Mouse (Mus musculus): ENCODE data around the gene Fam47e. TPM values are rescaled to one million over a fixed set of nuclear protein-coding genes. Genes with fewer than 3 reads are reported as not detected.
A peak's percentile ranks its signal among the peaks of the same experiment; 100 is the strongest.

The Fam47e gene
- polyA plus RNA-seq, 1 experiment from 2014 or later, result not detected

DNA sequence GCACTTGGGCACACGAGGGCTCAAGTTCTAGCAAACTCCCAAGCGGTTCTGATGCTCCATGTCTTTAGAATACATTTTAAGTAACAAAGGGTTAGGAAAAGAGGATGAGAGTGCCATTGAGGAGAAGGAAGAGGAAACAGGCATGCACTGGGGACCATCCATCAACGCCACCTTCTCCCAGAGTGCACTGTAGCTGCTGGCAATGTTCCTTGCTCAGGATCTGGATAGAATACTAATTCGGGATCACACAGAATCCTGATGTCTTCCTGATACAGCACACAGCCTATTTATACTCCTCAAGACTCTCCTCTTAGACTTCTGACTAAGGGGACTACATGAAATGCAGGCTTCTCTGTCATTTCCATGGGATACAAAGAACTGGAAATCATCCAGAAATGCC, 15.2 kb upstream of the Fam47e start:
- H3K36me3 ChIP-seq (ENCODE audit: control insufficient read depth, insufficient read depth, low read length), result no peaks in the 10 kb centered on the region
- H3K4me1 ChIP-seq (replicated peaks; ENCODE audit: control insufficient read depth, insufficient read depth, low read length), result no peaks in the 10 kb centered on the region
- no peak overlapping the region for H3K4me3 ChIP-seq (ENCODE audit: low read depth, low read length)
- no peak for DNase-seq (ENCODE audit: low spot score)
- ATAC-seq (ENCODE audit: low FRiP score), result no peak
- H3K9ac ChIP-seq (ENCODE audit: low read depth, low read length), result no peak overlapping the region
- no peak overlapping the region for H3K4me2 ChIP-seq (replicated peaks; ENCODE audit: low read depth, low read length)
- H3K27ac ChIP-seq (ENCODE audit: low read depth, low read length), result no peak overlapping the region
- H3K27me3 ChIP-seq (ENCODE audit: control insufficient read depth, insufficient read depth, low read length), result no peaks in the 10 kb centered on the region
- 78% methylated on average over 4 of the region's 4 CpGs for WGBS
- H3K9me3 ChIP-seq (ENCODE audit: control insufficient read depth, low read length), result no peaks in the 10 kb centered on the region

DNA sequence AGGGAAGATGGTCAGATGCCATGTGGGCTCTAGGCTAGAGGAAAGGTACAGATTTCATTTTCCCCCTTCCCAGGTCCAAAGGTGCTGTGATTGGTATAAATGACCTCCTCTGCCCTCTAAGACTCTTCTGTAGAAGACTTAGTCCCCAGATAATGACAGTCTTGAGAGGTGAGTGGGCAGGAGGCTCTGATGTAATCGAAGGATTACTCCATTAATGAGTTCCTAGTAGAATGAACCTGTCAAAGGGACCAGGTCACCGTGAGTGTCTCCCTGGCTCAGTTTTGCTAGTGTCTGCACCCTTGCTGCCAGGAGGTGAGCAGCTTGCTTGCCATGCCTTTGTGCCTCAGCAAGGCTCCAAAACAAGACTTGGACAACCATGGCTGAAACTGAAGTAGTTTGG, 2.3 kb upstream of the Fam47e start:
- ATAC-seq (ENCODE audit: low FRiP score), result no peak
- Histone ChIP-seq H3K4me3 (ENCODE audit: low read depth, low read length) (no peak overlapping the region), H3K4me2 (replicated peaks; ENCODE audit: low read depth, low read length) (no peak overlapping the region), H3K4me1 (replicated peaks; ENCODE audit: control insufficient read depth, insufficient read depth, low read length) (no peaks in the 10 kb centered on the region), H3K9ac (ENCODE audit: low read depth, low read length) (no peak overlapping the region), H3K36me3 (ENCODE audit: control insufficient read depth, insufficient read depth, low read length) (no peaks in the 10 kb centered on the region), H3K9me3 (ENCODE audit: control insufficient read depth, low read length) (0 out of 2 replicates have a peak, but pooled peaks cover 3% of the 10 kb centered on the region), H3K27ac (ENCODE audit: low read depth, low read length) (no peak overlapping the region), H3K27me3 (ENCODE audit: control insufficient read depth, insufficient read depth, low read length) (no peaks in the 10 kb centered on the region)
- 88% methylated on average over 2 of the region's 2 CpGs for WGBS
- no peak for DNase-seq (ENCODE audit: low spot score)

DNA sequence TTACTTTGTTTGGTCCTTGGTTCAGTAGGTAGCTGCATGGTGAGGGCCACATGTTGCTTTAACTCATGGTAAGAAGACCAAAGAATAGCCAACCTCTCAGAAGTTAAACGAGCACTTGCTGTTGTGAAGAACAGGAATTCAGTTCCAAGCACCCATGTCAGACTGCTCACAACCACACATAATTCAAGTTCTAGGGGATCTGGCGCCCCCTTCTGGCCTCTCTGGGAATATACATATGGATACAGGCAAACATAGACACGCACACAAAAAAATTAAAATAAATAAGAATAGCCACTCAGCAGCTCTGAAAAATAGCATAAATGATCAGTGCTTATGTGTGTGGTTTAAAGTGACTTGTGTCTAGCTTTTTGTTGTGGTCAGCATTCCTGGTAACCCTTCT, 930 bp upstream of the Fam47e start:
- Histone ChIP-seq H3K4me3 (ENCODE audit: low read depth, low read length) (no peak overlapping the region), H3K27me3 (ENCODE audit: control insufficient read depth, insufficient read depth, low read length) (no peaks in the 10 kb centered on the region), H3K9me3 (ENCODE audit: control insufficient read depth, low read length) (0 out of 2 replicates have a peak, but pooled peaks cover 3% of the 10 kb centered on the region), H3K4me1 (replicated peaks; ENCODE audit: control insufficient read depth, insufficient read depth, low read length) (no peaks in the 10 kb centered on the region), H3K36me3 (ENCODE audit: control insufficient read depth, insufficient read depth, low read length) (no peaks in the 10 kb centered on the region), H3K27ac (ENCODE audit: low read depth, low read length) (no peak overlapping the region), H3K4me2 (replicated peaks; ENCODE audit: low read depth, low read length) (no peak overlapping the region), H3K9ac (ENCODE audit: low read depth, low read length) (no peak overlapping the region)
- DNase-seq (ENCODE audit: low spot score) (peak; percentile 6), ATAC-seq (ENCODE audit: low FRiP score) (no peak)
- 70% methylated on average over 3 of the region's 3 CpGs for WGBS

DNA sequence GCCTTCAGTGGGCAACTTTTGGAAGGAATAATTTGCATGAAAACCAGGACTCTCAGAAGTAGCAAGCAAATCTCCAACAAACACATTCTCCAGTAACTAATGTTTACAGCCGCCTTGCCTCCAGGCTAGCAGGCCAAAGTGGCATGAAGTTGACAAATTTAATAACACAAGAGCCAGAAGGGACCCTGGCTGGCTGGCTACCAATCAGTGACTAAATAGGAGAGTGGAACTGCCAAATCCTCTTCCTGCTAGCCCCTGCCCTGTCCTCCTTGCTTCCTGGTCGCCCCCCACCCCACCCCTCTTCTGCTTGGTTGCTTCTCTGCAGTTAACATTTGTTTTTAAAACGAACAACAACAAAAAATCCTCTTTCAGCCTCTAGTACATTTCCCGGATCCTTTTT, 426 bp upstream of the Fam47e start:
- DNase-seq (ENCODE audit: low spot score), result no peak

DNA sequence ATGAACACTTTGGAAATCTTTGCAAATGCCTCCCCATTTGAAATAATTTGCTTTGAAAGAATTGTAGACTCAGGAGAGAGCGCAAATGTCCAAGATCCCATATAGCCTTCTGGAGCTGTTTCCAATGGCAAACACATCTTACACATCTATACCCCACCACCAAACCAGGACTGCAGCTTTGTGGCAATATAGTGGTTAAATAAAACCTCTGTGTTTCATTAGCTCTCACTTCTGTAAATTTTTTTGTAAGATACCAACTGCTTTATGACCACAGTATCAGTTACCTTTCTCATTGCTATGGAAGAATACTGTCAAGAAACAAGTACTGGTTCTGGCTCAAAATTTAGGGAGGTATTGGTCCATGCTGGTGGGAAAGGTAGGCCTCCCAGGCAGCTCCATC, 1.0 kb downstream of the Fam47e start:
- H3K4me1 ChIP-seq (replicated peaks; ENCODE audit: control insufficient read depth, insufficient read depth, low read length), result no peaks in the 10 kb centered on the region
- no peak for ATAC-seq (ENCODE audit: low FRiP score)
- no peak for DNase-seq (ENCODE audit: low spot score)
- no peak overlapping the region for H3K4me3 ChIP-seq (ENCODE audit: low read depth, low read length)
- no peaks in the 10 kb centered on the region for H3K36me3 ChIP-seq (ENCODE audit: control insufficient read depth, insufficient read depth, low read length)
- H3K27me3 ChIP-seq (ENCODE audit: control insufficient read depth, insufficient read depth, low read length), result no peaks in the 10 kb centered on the region
- H3K9ac ChIP-seq (ENCODE audit: low read depth, low read length), result no peak overlapping the region
- WGBS, result 94% methylated on average over 1 of the region's 1 CpGs
- no peak overlapping the region for H3K4me2 ChIP-seq (replicated peaks; ENCODE audit: low read depth, low read length)
- H3K9me3 ChIP-seq (ENCODE audit: control insufficient read depth, low read length), result 0 out of 2 replicates have a peak, but pooled peaks cover 3% of the 10 kb centered on the region
- no peak overlapping the region for H3K27ac ChIP-seq (ENCODE audit: low read depth, low read length)

More for the DNA sequence above, 426 bp upstream of the Fam47e start:
- 83% methylated on average over 4 of the region's 4 CpGs for WGBS
- H3K4me1 ChIP-seq (replicated peaks; ENCODE audit: control insufficient read depth, insufficient read depth, low read length), result no peaks in the 10 kb centered on the region
- H3K27ac ChIP-seq (ENCODE audit: low read depth, low read length), result no peak overlapping the region
- H3K9me3 ChIP-seq (ENCODE audit: control insufficient read depth, low read length), result 0 out of 2 replicates have a peak, but pooled peaks cover 3% of the 10 kb centered on the region
- H3K27me3 ChIP-seq (ENCODE audit: control insufficient read depth, insufficient read depth, low read length), result no peaks in the 10 kb centered on the region
- no peaks in the 10 kb centered on the region for H3K36me3 ChIP-seq (ENCODE audit: control insufficient read depth, insufficient read depth, low read length)
- no peak overlapping the region for H3K4me2 ChIP-seq (replicated peaks; ENCODE audit: low read depth, low read length)
- no peak overlapping the region for H3K4me3 ChIP-seq (ENCODE audit: low read depth, low read length)
- no peak overlapping the region for H3K9ac ChIP-seq (ENCODE audit: low read depth, low read length)
- no peak for ATAC-seq (ENCODE audit: low FRiP score)

DNA sequence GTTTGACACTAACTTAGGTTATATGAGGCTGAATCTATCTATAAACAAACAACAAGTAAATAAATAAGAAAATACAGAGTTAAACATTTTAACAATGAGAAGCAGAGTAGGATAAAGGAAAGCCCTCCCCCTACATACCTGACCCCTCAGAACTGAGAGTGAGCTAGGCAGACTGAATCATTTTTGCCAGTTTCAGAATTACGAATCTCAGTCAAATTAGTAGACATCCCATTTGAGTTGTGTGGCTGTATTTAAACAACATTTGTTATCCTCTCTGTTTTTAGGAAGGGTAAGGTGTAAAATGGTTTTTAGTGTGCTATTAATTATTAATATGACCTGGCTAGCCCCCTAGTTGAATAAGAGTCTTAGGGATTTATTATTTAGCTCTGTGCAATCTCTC, 2.6 kb downstream of the Fam47e start:
- WGBS, result 98% methylated on average over 1 of the region's 1 CpGs
- H3K4me2 ChIP-seq (replicated peaks; ENCODE audit: low read depth, low read length), result no peak overlapping the region
- H3K4me1 ChIP-seq (replicated peaks; ENCODE audit: control insufficient read depth, insufficient read depth, low read length), result no peaks in the 10 kb centered on the region
- H3K9ac ChIP-seq (ENCODE audit: low read depth, low read length), result no peak overlapping the region
- H3K27me3 ChIP-seq (ENCODE audit: control insufficient read depth, insufficient read depth, low read length), result no peaks in the 10 kb centered on the region
- H3K4me3 ChIP-seq (ENCODE audit: low read depth, low read length), result no peak overlapping the region
- ATAC-seq (ENCODE audit: low FRiP score) (no peak), DNase-seq (ENCODE audit: low spot score) (no peak)
- 0 out of 2 replicates have a peak, but pooled peaks cover 3% of the 10 kb centered on the region for H3K9me3 ChIP-seq (ENCODE audit: control insufficient read depth, low read length)
- H3K36me3 ChIP-seq (ENCODE audit: control insufficient read depth, insufficient read depth, low read length), result no peaks in the 10 kb centered on the region
- H3K27ac ChIP-seq (ENCODE audit: low read depth, low read length), result no peak overlapping the region

DNA sequence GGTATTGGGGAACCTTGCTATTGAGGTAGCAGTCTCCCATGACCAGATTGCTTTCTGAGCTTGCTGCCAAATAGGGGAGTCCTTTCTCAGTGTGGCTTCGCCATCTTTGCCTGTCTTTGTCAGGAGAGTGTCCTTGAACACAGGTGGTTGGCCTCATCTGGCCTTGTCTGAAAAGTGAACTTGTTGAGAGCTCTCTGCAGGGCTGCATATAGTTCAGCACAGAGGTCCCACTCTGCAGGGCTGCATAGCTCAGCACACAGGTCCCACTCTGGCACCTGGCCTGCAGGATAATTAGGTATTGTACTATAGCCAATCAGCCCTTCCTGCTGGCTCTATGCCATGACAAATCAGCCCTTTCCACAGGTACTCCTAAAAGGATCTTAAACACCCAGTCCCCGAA, 5.3 kb downstream of the Fam47e start:
- H3K4me2 ChIP-seq (replicated peaks; ENCODE audit: low read depth, low read length), result no peak overlapping the region
- 90% methylated on average over 2 of the region's 2 CpGs for WGBS

DNA sequence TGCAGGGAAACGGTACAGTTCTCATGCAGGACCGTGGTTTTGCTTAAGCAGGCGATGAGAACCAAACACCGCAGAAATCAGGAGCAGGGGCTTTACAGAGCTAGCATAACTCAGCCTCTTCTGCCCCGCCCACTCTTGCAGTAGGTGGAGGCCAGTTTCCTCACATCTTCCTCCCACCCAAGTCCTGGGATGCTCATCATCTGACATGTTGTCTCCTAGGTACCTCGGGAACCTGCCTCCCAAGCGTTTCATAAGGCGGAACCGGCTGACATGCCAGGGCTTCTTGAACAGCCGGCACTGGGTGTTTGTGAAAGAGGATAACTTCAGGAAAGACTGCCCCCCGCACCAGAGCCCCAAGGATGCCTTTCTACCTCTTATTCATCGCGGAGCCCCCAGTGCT, 7.1 kb downstream of the Fam47e start:
- Histone ChIP-seq H3K4me1 (replicated peaks; ENCODE audit: control insufficient read depth, insufficient read depth, low read length) (no peaks in the 10 kb centered on the region), H3K36me3 (ENCODE audit: control insufficient read depth, insufficient read depth, low read length) (no peaks in the 10 kb centered on the region), H3K27ac (ENCODE audit: low read depth, low read length) (no peak overlapping the region), H3K9ac (ENCODE audit: low read depth, low read length) (no peak overlapping the region), H3K9me3 (ENCODE audit: control insufficient read depth, low read length) (no peaks in the 10 kb centered on the region), H3K4me3 (ENCODE audit: low read depth, low read length) (no peak overlapping the region), H3K27me3 (ENCODE audit: control insufficient read depth, insufficient read depth, low read length) (no peaks in the 10 kb centered on the region), H3K4me2 (replicated peaks; ENCODE audit: low read depth, low read length) (no peak overlapping the region)
- WGBS, result 79% methylated on average over 13 of the region's 13 CpGs
- DNase-seq (ENCODE audit: low spot score) (no peak), ATAC-seq (ENCODE audit: low FRiP score) (no peak)

More for the DNA sequence above, 5.3 kb downstream of the Fam47e start:
- no peak for DNase-seq (ENCODE audit: low spot score)
- no peak overlapping the region for H3K27ac ChIP-seq (ENCODE audit: low read depth, low read length)
- no peaks in the 10 kb centered on the region for H3K27me3 ChIP-seq (ENCODE audit: control insufficient read depth, insufficient read depth, low read length)
- no peak overlapping the region for H3K9ac ChIP-seq (ENCODE audit: low read depth, low read length)
- no peak overlapping the region for H3K4me3 ChIP-seq (ENCODE audit: low read depth, low read length)
- no peaks in the 10 kb centered on the region for H3K36me3 ChIP-seq (ENCODE audit: control insufficient read depth, insufficient read depth, low read length)
- no peaks in the 10 kb centered on the region for H3K4me1 ChIP-seq (replicated peaks; ENCODE audit: control insufficient read depth, insufficient read depth, low read length)
- no peak for ATAC-seq (ENCODE audit: low FRiP score)
- H3K9me3 ChIP-seq (ENCODE audit: control insufficient read depth, low read length), result no peaks in the 10 kb centered on the region

DNA sequence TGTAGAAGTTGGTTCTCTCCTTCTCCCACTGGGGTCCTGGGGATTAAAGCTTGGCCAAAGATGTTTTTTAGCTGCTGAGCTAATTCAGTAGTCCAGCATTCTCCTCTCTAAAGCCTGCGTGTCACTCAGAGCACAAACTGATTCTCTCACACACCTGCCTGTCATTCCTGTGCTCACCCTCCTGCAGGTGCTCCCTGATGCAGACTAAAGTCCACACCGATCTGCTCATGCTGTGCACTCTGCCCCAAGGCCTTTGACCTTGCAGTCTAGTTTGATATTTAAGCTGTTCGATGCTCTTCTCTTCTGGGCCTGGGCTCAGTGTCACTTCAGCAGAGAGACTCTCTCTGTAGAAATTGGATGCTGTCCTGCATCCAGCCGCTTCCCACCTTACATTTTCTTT, 16.4 kb downstream of the Fam47e start:
- DNase-seq (ENCODE audit: low spot score), result no peak
- Histone ChIP-seq H3K9me3 (ENCODE audit: control insufficient read depth, low read length) (no peaks in the 10 kb centered on the region), H3K4me3 (ENCODE audit: low read depth, low read length) (no peak overlapping the region), H3K27me3 (ENCODE audit: control insufficient read depth, insufficient read depth, low read length) (no peaks in the 10 kb centered on the region), H3K4me2 (replicated peaks; ENCODE audit: low read depth, low read length) (no peak overlapping the region), H3K4me1 (replicated peaks; ENCODE audit: control insufficient read depth, insufficient read depth, low read length) (no peaks in the 10 kb centered on the region), H3K27ac (ENCODE audit: low read depth, low read length) (no peak overlapping the region), H3K9ac (ENCODE audit: low read depth, low read length) (no peak overlapping the region), H3K36me3 (ENCODE audit: control insufficient read depth, insufficient read depth, low read length) (no peaks in the 10 kb centered on the region)
- WGBS, result 87% methylated on average over 4 of the region's 4 CpGs
- ATAC-seq (ENCODE audit: low FRiP score), result no peak

Data from hindbrain, embryonic 11.5 days (tissue).